Mouse (Mus musculus): ENCODE measurements around the gene Coasy.

DNA sequence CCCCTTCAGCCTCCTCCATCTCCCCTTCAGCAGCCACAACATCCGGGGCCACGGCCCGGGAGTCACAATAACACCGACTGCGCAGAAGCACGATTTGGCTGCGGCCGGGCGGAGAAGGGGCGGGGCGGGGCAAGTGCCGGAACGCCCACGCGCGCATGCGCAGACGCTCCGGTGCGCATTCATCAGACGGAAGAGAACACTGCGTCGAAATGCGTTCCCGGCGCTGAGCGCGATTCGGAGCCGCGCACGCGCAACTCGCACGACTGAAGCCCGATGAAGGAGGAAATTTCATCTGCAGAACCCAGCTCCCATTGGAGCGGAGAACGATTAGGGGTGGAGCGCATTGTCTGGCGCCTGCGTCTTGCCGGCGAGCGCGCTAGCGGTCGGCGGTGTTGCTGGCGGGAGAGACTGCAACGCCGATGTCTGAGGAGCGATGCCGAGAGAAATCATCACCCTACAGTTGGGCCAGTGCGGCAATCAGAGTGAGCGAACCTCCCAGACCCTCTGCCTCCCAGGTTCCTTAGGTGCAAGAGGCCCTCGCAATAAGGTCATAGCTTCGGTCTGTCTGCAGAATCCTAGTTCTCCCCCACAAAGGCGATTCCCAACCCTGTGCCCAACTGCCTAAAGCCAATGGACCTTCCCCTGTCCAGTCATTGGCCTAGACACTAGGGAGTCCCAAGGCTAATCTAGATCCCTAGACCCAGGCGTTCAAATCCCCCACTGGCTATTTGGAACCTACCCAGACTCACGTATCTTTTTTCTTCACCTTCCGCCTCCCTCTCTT is 37.6 kb downstream of the Coasy start, which contains the start of the genes Retreg3 and Tubg1:
- no peak for TF ChIP-seq CTCF (IDR thresholded peaks at IDR 0.05; ENCODE audit: low read depth, low read length)
- TF ChIP-seq POLR2A (IDR thresholded peaks at IDR 0.05; ENCODE audit: extremely low read depth, insufficient read depth, low read length) = peak; percentile 95
